8 mouse cellular contexts compared by ENCODE assay signal in genomic region chr9:95559936-95560735, GRCm38 (mm10). TPM values are rescaled to one million over a fixed set of nuclear protein-coding genes. Genes with fewer than 3 reads are reported as not detected.
DNase-seq lines count a peak whose midpoint lies in the region; ATAC-seq lines count a peak whose summit lies in the region.

No protein-coding gene starts in this region.

- H3K27ac ChIP-seq in embryonic facial prominence, embryonic 13.5 days: no peak overlapping the region
- H3K27ac ChIP-seq in heart, embryonic 16.5 days (ENCODE audit: low read length): no peak overlapping the region
- peak overlapping the region; percentile 83 for H3K27ac ChIP-seq in liver, embryonic 11.5 days (ENCODE audit: low read depth, low read length)

- peaks cover 98% of the 10 kb centered on the region for H3K27me3 ChIP-seq in embryonic facial prominence, embryonic 13.5 days
- H3K27me3 ChIP-seq in heart, embryonic 16.5 days (ENCODE audit: control insufficient read depth, insufficient read depth, low read length): peaks cover 60% of the 10 kb centered on the region
- peaks cover 66% of the 10 kb centered on the region for H3K27me3 ChIP-seq in liver, embryonic 11.5 days (replicated peaks; ENCODE audit: control insufficient read depth, insufficient read depth, low read length)

- peaks cover 14% of the 10 kb centered on the region for H3K4me1 ChIP-seq in embryonic facial prominence, embryonic 13.5 days
- H3K4me1 ChIP-seq in heart, embryonic 16.5 days (ENCODE audit: control insufficient read depth, insufficient read depth, low read length): peaks cover 14% of the 10 kb centered on the region
- peaks cover 16% of the 10 kb centered on the region for H3K4me1 ChIP-seq in liver, embryonic 11.5 days (replicated peaks; ENCODE audit: control insufficient read depth, insufficient read depth, low read length)

- H3K4me3 ChIP-seq in embryonic facial prominence, embryonic 13.5 days: peak overlapping the region; percentile 69
- peak overlapping the region; percentile 76 for H3K4me3 ChIP-seq in heart, embryonic 16.5 days (ENCODE audit: low read length)
- peak overlapping the region; percentile 76 for H3K4me3 ChIP-seq in liver, embryonic 11.5 days (ENCODE audit: low read depth, low read length)

- no peaks in the 10 kb centered on the region for H3K36me3 ChIP-seq in embryonic facial prominence, embryonic 13.5 days
- no peaks in the 10 kb centered on the region for H3K36me3 ChIP-seq in heart, embryonic 16.5 days (ENCODE audit: control insufficient read depth, insufficient read depth)
- H3K36me3 ChIP-seq in liver, embryonic 11.5 days (ENCODE audit: control insufficient read depth, insufficient read depth, low read length): no peaks in the 10 kb centered on the region

- H3K9ac ChIP-seq in embryonic facial prominence, embryonic 13.5 days: peak overlapping the region; percentile 69
- peak overlapping the region; percentile 72 for H3K9ac ChIP-seq in heart, embryonic 16.5 days (ENCODE audit: low read length)
- peak overlapping the region; percentile 68 for H3K9ac ChIP-seq in liver, embryonic 11.5 days (ENCODE audit: low read depth, low read length)

- 0 out of 2 replicates have a peak, but pooled peaks have one; percentile 30 for ATAC-seq in embryonic facial prominence, embryonic 13.5 days (ENCODE audit: insufficient number of reproducible peaks, insufficient read depth, low FRiP score, low TSS enrichment, low read depth)
- ATAC-seq in heart, embryonic 16.5 days (replicated peaks; ENCODE audit: extremely low read depth, insufficient read depth, low FRiP score): peak; percentile 24; the same call in 1 of the 2 replicates
- ATAC-seq in liver, embryonic 11.5 days (replicated peaks; ENCODE audit: low FRiP score): peak; percentile 2; the same call in 1 of the 2 replicates

- peak overlapping the region; percentile 98 for H3K4me2 ChIP-seq in embryonic facial prominence, embryonic 13.5 days
- H3K4me2 ChIP-seq in heart, embryonic 16.5 days (ENCODE audit: low read depth, low read length): peak overlapping the region; percentile 78
- H3K4me2 ChIP-seq in liver, embryonic 11.5 days: peak overlapping the region; percentile 91

- 14% methylated on average over 74 of the region's 78 CpGs for WGBS in embryonic facial prominence, embryonic 13.5 days
- WGBS in heart, embryonic 16.5 days: 16% methylated on average over 62 of the region's 78 CpGs
- WGBS in liver, embryonic 11.5 days: 11% methylated on average over 77 of the region's 78 CpGs

- peak; percentile 3 for DNase-seq in thymus, postnatal 14 days
- DNase-seq in thymus, postnatal 0 days (ENCODE audit: low spot score): no peak
- DNase-seq in kidney, postnatal 14 days: peak; percentile 71
- DNase-seq in liver, embryonic 11.5 days (ENCODE audit: low spot score): no peak
- DNase-seq in right cerebral cortex, postnatal 14 days: peak; percentile 62
- no peak for DNase-seq in natural killer cell, adult 2 months (ENCODE audit: low spot score in 2 of 2)

- no peaks in the 10 kb centered on the region for H3K9me3 ChIP-seq in embryonic facial prominence, embryonic 13.5 days
- no peaks in the 10 kb centered on the region for H3K9me3 ChIP-seq in heart, embryonic 16.5 days (replicated peaks; ENCODE audit: control insufficient read depth, low read length)
- no peaks in the 10 kb centered on the region for H3K9me3 ChIP-seq in liver, embryonic 11.5 days (ENCODE audit: control insufficient read depth, low read length)

RNA-seq across cellular contexts. Expression of gene Paqr9, which starts 0.7 kb away (rescaled TPM):
- polyA plus RNA-seq in thymus, postnatal 0 days (2015; fragmentation: Nextera tagmentation; extraction: Ambion mirVana): 0.03 and 0.04 TPM in 2 replicates
- 0.15 and 0.32 TPM in 2 replicates for polyA plus RNA-seq in embryonic facial prominence, embryonic 13.5 days (2015; fragmentation: Nextera tagmentation; extraction: Ambion mirVana)
- 0.47 and 0.58 TPM in 2 replicates for polyA plus RNA-seq in heart, embryonic 16.5 days (2015; fragmentation: Nextera tagmentation; extraction: Ambion mirVana)
- polyA plus RNA-seq in liver, embryonic 11.5 days (2014; fragmentation: Nextera tagmentation; extraction: Ambion mirVana): 13.8 and 14.4 TPM in 2 replicates

RNA-seq across cellular contexts. Expression of gene U2surp, which starts 48.3 kb away (rescaled TPM):
- polyA plus RNA-seq in thymus, postnatal 0 days (2015; fragmentation: Nextera tagmentation; extraction: Ambion mirVana): 161 and 164 TPM in 2 replicates
- 169 and 178 TPM in 2 replicates for polyA plus RNA-seq in embryonic facial prominence, embryonic 13.5 days (2015; fragmentation: Nextera tagmentation; extraction: Ambion mirVana)
- 66.2 and 71.1 TPM in 2 replicates for polyA plus RNA-seq in heart, embryonic 16.5 days (2015; fragmentation: Nextera tagmentation; extraction: Ambion mirVana)
- 124 and 131 TPM in 2 replicates for polyA plus RNA-seq in liver, embryonic 11.5 days (2014; fragmentation: Nextera tagmentation; extraction: Ambion mirVana)

Comparison
In these comparisons a context has a peak if more than half of its experiments do, and no peak if none do; other contexts are left out.
1. DNase-seq: peak in thymus, postnatal 14 days (single experiment), kidney, postnatal 14 days (single experiment) and right cerebral cortex, postnatal 14 days (single experiment); none in thymus, postnatal 0 days (single experiment), liver, embryonic 11.5 days (single experiment) and natural killer cell, adult 2 months (0 of 2).
2. Peak in every context shown above with its lines, with median percentiles within 50 percentile points of each other: ATAC-seq, H3K4me2 ChIP-seq, H3K4me3 ChIP-seq and H3K9ac ChIP-seq.